Mouse (Mus musculus) embryonic facial prominence, embryonic 15.5 days (tissue): ENCODE data around the gene Frmd4b. TPM values are rescaled to one million over a fixed set of nuclear protein-coding genes. Genes with fewer than 3 reads are reported as not detected.

Source experiments
- ATAC-seq: fragments of 200-750 bp; cut with Nextera tagmentation; 2 replicates; pipeline ENCODE4 v1.8.0; 2017; ENCODE audit warnings: low read depth, moderate TSS enrichment; ENCODE audit not compliant: insufficient number of reproducible peaks, low FRiP score, low TSS enrichment
- H3K27ac ChIP-seq: fragments of 300-500 bp; sonication (generic); replicated peaks from 2 replicates; pipeline ENCODE4 v1.5.1; 2015; ENCODE audit warnings: mild to moderate bottlenecking, inconsistent platforms
- H3K27me3 ChIP-seq: fragments of 300-500 bp; sonication (generic); 2 replicates; pipeline ENCODE4 v1.6.1; 2015; ENCODE audit warnings: inconsistent platforms
- H3K36me3 ChIP-seq: fragments of 300-500 bp; sonication (generic); 2 replicates; pipeline ENCODE4 v1.6.1; 2015; ENCODE audit warnings: mild to moderate bottlenecking, inconsistent platforms
- H3K4me1 ChIP-seq: fragments of 300-500 bp; sonication (generic); 2 replicates; pipeline ENCODE4 v1.6.1; 2015; ENCODE audit warnings: inconsistent platforms
- H3K4me2 ChIP-seq: fragments of 300-500 bp; sonication (generic); replicated peaks from 2 replicates; pipeline ENCODE4 v1.6.1; 2015; ENCODE audit warnings: mild to moderate bottlenecking, inconsistent platforms
- H3K4me3 ChIP-seq: fragments of 300-500 bp; sonication (generic); replicated peaks from 2 replicates; pipeline ENCODE4 v1.5.1; 2015; ENCODE audit warnings: mild to moderate bottlenecking, inconsistent platforms
- H3K9ac ChIP-seq: fragments of 300-500 bp; sonication (generic); 2 replicates; pipeline ENCODE4 v1.6.1; 2015; ENCODE audit warnings: inconsistent platforms
- H3K9me3 ChIP-seq: fragments of 300-500 bp; sonication (generic); replicated peaks from 2 replicates; pipeline ENCODE4 v1.6.1; 2016; ENCODE audit warnings: inconsistent platforms
- WGBS: fragments of 180-500 bp; shearing (Covaris S2); methylation state at CpG from one replicate; pipeline ENCODE4 v1.1.7; 2015; 5-methylcytosine and 5-hydroxymethylcytosine counted together
- polyA plus RNA-seq: library from polyadenylated mRNA; unstranded; fragments of >200 nt; fragmentation: Nextera tagmentation; extraction: Ambion mirVana; gene quantifications from 2 replicates; pipeline ENCODE4 v1.2.1, GENCODE M21; 2015

Frmd4b gene
- polyA plus RNA-seq = 16.3 and 17.8 TPM in 2 replicates

DNA sequence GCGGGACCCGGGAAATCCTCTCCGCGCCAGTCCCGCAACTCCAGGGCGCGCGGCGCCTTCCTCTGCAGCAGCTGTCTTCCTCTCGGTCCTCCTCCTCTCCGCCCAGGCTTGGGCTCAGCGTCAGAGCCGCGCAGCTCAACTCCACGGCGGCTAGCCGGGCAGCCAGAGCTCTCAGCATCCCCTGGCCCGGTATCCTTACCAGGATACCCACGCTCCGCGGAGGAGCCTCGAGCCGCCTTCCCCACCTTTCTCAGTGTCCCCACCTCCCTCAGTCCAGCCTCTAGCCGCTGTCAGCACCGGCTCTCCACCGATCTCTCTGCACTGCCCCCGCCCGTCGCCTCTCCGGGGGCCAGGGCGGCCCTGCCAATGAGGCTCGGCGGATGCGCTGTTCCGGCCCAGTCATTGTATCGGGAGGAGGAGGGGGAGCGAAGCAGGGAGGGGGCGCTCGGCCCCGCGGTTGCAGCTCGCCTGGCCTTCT is at the start of gene Frmd4b:
Frmd4b (minus strand) TSS at position 276 of the 478 bp plus-strand sequence.
- under 1% methylated on average over 42 of the region's 42 CpGs for WGBS
- peaks cover 12% of the 10 kb centered on the region; the same call in 1 of the 2 replicates for H3K27me3 ChIP-seq

DNA sequence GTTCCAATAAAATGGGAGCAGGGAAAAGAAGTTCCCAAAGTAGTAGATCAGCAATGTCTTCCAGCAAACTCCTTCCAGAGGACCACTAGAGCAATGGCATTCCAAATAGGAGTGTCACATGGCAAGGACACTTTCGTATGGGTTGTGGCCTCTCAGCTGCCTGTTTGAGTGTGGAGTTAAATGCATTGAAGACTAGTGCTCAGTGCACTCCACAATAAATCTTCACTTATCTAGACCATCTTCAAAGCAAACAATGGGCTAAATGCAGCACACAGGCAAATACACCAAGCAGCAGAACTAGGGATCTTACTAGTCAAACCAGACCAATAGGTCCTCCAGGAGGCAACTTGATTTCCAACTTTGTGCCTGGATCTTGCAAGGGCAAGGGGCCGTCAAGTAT is 49.1 kb upstream of the Frmd4b start:
- H3K9ac ChIP-seq = no peak overlapping the region
- H3K36me3 ChIP-seq = no peaks in the 10 kb centered on the region
- H3K9me3 ChIP-seq = no peaks in the 10 kb centered on the region
- no peak overlapping the region for H3K4me3 ChIP-seq
- WGBS = 33% methylated on average over 2 of the region's 2 CpGs
- ATAC-seq = no peak
- H3K4me2 ChIP-seq = no peak overlapping the region
- H3K27ac ChIP-seq = no peak overlapping the region
- H3K4me1 ChIP-seq = peaks cover 7% of the 10 kb centered on the region; the same call in 1 of the 2 replicates
- H3K27me3 ChIP-seq = no peaks in the 10 kb centered on the region

More for the DNA sequence above, at the start of gene Frmd4b:
- Histone ChIP-seq H3K4me2 (peak within 1 kb of the TSS; percentile 86), H3K36me3 (no peaks in the 10 kb centered on the region), H3K4me1 (peaks cover 15% of the 10 kb centered on the region), H3K9ac (peak within 1 kb of the TSS; percentile 37; the same call in 1 of the 2 replicates), H3K9me3 (no peaks in the 10 kb centered on the region), H3K27ac (peak within 1 kb of the TSS; percentile 76), H3K4me3 (peak within 1 kb of the TSS; percentile 59)
- ATAC-seq = peak; percentile 78

DNA sequence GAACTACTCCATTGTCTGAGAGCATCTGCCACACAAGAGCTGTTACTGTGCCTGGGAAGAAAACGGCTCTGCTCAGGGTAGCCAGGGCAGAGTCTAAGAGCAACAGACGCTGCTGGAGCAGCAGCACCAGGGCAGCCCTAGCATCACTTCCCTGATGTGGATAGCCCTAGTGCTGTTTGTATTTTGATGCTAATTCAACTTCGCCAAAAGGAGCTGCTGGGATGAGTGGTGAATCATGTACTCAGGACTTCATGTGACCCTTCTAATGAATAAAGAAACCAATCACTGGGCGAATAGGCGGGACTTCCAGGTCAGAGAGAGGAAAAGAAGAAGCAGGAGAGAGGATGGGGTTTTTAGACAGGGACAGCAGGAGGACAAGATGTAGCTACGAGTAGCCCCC is 41.6 kb upstream of the Frmd4b start:
- Histone ChIP-seq H3K4me2 (no peak overlapping the region), H3K9me3 (no peaks in the 10 kb centered on the region), H3K9ac (no peak overlapping the region), H3K4me3 (no peak overlapping the region), H3K4me1 (no peaks in the 10 kb centered on the region), H3K36me3 (no peaks in the 10 kb centered on the region), H3K27ac (no peak overlapping the region), H3K27me3 (no peaks in the 10 kb centered on the region)
- ATAC-seq = no peak
- 80% methylated on average over 6 of the region's 6 CpGs for WGBS

DNA sequence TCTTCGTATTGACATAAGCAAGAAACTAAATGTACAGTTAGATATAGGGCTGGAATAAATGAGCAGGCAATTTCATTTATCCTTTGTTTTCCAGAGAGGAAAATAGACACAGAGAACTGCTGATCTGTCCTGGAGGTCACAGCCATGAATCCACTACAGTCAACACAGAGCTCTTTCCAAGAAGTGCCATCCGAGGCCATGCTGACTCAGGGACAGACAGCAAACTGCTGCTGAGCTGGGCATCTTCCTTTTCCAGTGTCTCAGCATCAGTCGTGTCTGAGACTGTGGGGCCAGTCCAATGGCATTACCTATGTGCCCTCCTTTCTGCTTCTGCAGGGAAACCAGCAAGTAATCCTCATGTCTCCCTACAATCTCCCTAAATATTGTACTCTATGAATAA is 38.6 kb upstream of the Frmd4b start:
- H3K27ac ChIP-seq = no peak overlapping the region
- ATAC-seq = no peak
- no peak overlapping the region for H3K9ac ChIP-seq
- H3K27me3 ChIP-seq = no peaks in the 10 kb centered on the region
- no peaks in the 10 kb centered on the region for H3K9me3 ChIP-seq
- H3K4me3 ChIP-seq = no peak overlapping the region
- no peak overlapping the region for H3K4me2 ChIP-seq
- no peaks in the 10 kb centered on the region for H3K4me1 ChIP-seq
- H3K36me3 ChIP-seq = no peaks in the 10 kb centered on the region
- WGBS = 75% methylated on average over 3 of the region's 3 CpGs

DNA sequence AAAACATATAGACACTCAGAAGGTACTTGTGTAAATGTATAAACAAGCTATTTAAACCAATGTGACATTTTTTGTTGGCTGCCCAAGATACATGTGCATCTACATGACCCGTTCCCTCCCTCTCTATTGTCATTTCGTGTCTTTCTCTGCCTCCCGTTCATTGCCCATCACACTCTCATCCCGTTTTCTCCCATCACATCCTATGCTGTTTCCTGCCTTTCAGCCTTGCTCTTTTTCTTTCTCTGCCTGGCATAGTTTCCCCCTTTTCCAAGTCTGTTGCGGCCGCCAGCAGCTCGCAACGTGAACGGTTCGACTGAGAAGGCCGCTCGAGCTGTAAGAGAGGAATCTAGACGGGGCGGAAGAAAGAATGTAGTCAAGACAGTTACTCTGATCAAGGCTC is 30.2 kb upstream of the Frmd4b start:
- no peak overlapping the region for H3K27ac ChIP-seq
- H3K27me3 ChIP-seq = no peaks in the 10 kb centered on the region
- no peaks in the 10 kb centered on the region for H3K4me1 ChIP-seq
- H3K4me3 ChIP-seq = no peak overlapping the region
- WGBS = 91% methylated on average over 14 of the region's 14 CpGs
- no peak overlapping the region for H3K9ac ChIP-seq
- no peaks in the 10 kb centered on the region for H3K36me3 ChIP-seq
- H3K4me2 ChIP-seq = no peak overlapping the region
- no peak for ATAC-seq
- no peaks in the 10 kb centered on the region for H3K9me3 ChIP-seq

DNA sequence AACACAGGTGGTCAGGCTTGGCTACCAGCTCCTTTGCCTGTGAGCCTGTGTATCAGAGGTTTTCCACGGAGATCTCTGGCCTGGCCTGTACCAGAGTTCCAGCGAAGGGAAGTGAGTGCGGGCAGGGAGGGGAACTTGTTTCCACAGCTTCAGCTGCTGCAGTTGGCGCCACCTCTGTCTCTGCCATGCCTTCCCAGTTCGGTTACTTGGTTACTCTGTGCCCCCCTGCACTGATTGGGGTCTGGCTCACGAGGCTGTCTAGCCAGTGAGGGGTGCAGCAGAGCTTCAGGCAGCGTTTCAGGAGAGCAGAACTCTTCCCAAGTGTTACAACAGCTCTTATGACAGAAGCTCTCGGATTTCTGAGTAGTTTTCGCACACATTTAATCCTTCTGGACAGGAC is 6.0 kb upstream of the Frmd4b start:
- Histone ChIP-seq H3K9ac (no peak overlapping the region), H3K36me3 (no peaks in the 10 kb centered on the region), H3K4me3 (no peak overlapping the region), H3K9me3 (no peaks in the 10 kb centered on the region), H3K4me2 (no peak overlapping the region), H3K27ac (no peak overlapping the region), H3K4me1 (peaks cover 5% of the 10 kb centered on the region), H3K27me3 (peaks cover 4% of the 10 kb centered on the region; the same call in 1 of the 2 replicates)
- WGBS = 54% methylated on average over 9 of the region's 9 CpGs
- no peak for ATAC-seq

DNA sequence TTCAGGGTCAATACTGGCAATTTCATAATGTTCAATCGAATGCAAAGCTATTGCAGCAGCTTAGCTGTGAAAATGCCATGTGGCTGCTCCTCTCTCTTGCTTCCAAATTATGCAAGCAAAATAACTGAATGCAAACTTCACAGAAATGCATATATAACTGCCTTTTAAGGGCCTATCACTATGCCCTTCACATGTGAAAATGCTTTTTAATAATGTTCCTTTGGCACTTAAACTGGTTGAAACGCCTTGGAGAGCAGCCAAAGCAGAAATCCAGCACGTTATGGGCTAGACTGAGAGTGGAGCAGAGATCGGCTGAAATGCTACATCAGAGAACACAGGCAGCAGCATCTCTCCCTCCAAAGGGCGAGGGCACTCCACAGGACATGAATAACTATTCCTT is 4.9 kb upstream of the Frmd4b start:
- H3K4me1 ChIP-seq = peaks cover 9% of the 10 kb centered on the region
- no peaks in the 10 kb centered on the region for H3K9me3 ChIP-seq
- no peak overlapping the region for H3K9ac ChIP-seq
- no peaks in the 10 kb centered on the region for H3K36me3 ChIP-seq
- no peak for ATAC-seq
- H3K27ac ChIP-seq = no peak overlapping the region
- H3K4me3 ChIP-seq = no peak overlapping the region
- no peak overlapping the region for H3K4me2 ChIP-seq
- WGBS = 50% methylated on average over 5 of the region's 5 CpGs
- H3K27me3 ChIP-seq = peaks cover 4% of the 10 kb centered on the region; the same call in 1 of the 2 replicates

DNA sequence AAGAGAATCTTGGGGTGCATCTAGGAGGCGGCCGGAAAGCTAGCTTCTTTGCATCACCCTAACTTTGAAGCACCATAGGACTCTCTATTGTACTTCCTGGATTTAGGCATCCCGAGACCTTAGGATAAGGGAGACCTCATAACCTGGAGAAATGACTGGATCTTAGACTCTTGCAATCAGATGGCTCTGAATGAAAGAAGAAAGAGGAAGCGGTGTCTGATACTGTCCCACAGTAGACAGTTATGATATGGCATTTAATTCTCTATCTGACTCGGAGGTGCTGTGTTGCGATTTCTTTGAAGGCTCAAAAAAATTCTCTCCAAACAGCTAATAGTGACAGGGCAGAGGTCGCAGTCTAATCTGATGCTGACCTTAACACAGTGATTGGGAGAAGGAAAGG is 433 bp upstream of the Frmd4b start:
- no peak overlapping the region for H3K27ac ChIP-seq
- no peak for ATAC-seq
- H3K4me1 ChIP-seq = peaks cover 15% of the 10 kb centered on the region
- H3K9me3 ChIP-seq = no peaks in the 10 kb centered on the region
- H3K4me3 ChIP-seq = peak overlapping the region; percentile 59
- H3K36me3 ChIP-seq = no peaks in the 10 kb centered on the region
- 20% methylated on average over 7 of the region's 7 CpGs for WGBS
- H3K27me3 ChIP-seq = peaks cover 12% of the 10 kb centered on the region; the same call in 1 of the 2 replicates
- H3K4me2 ChIP-seq = peak overlapping the region; percentile 86
- no peak overlapping the region for H3K9ac ChIP-seq

DNA sequence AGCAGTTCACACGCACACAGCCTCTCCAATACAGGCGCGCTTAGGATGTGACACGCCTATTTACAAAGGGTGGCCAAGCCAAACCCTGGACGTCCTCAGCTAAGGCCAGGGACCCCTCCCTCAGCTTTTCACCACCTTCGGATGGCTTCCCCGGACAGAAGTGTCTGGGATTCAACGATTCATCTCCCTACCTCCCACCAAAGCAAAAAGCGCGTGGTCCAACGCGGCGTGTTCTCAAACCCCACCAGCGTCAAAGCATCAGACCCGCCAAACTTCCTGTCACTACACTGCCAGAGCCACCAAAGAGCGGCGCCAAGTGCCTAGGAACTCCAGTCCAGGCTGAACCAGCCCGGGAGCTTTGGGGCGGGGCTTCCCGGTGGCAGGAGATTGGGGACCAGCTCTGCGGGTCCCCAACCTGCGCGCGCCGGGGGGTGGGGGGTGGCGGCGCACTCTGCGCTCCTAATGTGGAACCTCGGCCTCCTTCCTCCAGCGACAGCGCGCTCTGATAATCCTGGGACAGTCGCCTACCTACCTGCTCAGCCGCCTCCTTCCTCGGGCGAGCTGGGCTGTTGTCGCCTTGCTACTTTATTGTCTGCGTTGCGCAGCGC is 579 bp downstream of the Frmd4b start:
- peak overlapping the region; percentile 59 for H3K4me3 ChIP-seq
- peak overlapping the region; percentile 86 for H3K4me2 ChIP-seq
- peak overlapping the region; percentile 76 for H3K27ac ChIP-seq
- H3K9me3 ChIP-seq = no peaks in the 10 kb centered on the region
- H3K4me1 ChIP-seq = peaks cover 15% of the 10 kb centered on the region
- peak; percentile 58 for ATAC-seq
- H3K27me3 ChIP-seq = peaks cover 12% of the 10 kb centered on the region; the same call in 1 of the 2 replicates
- H3K9ac ChIP-seq = peak overlapping the region; percentile 37; the same call in 1 of the 2 replicates
- H3K36me3 ChIP-seq = no peaks in the 10 kb centered on the region
- under 1% methylated on average over 40 of the region's 40 CpGs for WGBS

DNA sequence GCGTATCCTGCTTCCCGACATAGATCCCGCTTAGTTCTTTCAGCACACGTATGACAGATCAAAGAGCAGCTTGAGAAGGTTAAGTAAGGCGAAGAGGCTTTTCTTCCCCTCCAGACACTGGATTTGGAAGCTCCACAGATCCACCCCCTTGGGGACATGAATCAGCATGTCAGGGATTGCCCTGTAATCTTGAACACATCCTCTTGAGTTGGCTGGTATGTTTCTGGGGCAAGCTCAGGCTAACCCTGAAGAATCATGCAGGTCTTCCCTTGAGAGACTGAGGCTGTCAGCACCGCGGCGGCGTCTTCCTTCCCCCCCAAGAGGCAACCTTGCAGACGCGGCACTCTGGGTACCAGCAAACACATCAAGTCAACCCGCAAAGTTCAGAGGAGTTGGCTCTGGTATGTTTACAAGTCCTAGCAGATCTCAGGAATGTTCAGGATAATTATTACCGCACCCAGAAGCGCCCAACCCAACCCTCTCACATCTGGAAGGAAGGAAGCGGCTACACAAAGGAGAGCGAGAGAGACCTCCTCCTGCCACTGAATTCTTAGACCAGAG is 1.4 kb downstream of the Frmd4b start:
- H3K27ac ChIP-seq = peak overlapping the region; percentile 76
- 5% methylated on average over 16 of the region's 16 CpGs for WGBS
- no peaks in the 10 kb centered on the region for H3K36me3 ChIP-seq
- H3K9me3 ChIP-seq = no peaks in the 10 kb centered on the region
- H3K4me3 ChIP-seq = peak overlapping the region; percentile 59
- ATAC-seq = no peak
- H3K4me2 ChIP-seq = peak overlapping the region; percentile 86
- peaks cover 12% of the 10 kb centered on the region; the same call in 1 of the 2 replicates for H3K27me3 ChIP-seq
- peaks cover 15% of the 10 kb centered on the region for H3K4me1 ChIP-seq
- H3K9ac ChIP-seq = no peak overlapping the region; the same call in 1 of the 2 replicates

DNA sequence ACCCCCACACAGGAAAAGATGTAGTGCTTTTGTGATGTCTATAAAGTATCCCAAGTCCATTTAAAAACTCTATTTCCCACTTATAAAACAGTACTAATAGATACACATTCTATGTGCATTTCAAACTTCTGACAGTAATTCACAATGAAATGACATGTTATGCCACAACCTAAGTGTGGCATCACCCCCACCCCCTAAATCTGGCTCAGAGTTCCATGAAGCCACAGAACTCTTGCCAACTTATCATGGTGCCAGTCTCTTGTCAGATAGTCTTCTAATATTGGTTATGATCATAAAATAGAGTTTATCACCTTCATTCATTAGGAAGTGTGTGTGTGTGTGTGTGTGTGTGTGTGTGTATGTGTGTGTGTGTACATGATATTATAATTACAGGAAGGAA is 3.2 kb downstream of the Frmd4b start:
- H3K9me3 ChIP-seq = no peaks in the 10 kb centered on the region
- peaks cover 19% of the 10 kb centered on the region for H3K4me1 ChIP-seq
- no peaks in the 10 kb centered on the region for H3K36me3 ChIP-seq
- peaks cover 12% of the 10 kb centered on the region; the same call in 1 of the 2 replicates for H3K27me3 ChIP-seq
- H3K27ac ChIP-seq = no peak overlapping the region
- H3K9ac ChIP-seq = no peak overlapping the region
- H3K4me3 ChIP-seq = no peak overlapping the region
- ATAC-seq = no peak
- no peak overlapping the region for H3K4me2 ChIP-seq
